Mouse (Mus musculus) heart, postnatal 0 days (tissue): ENCODE measurements at regions not wholly inside any gene's neighbourhood (a gene's known extent, or its start where the extent isn't known, plus 50 kb on each side); places are given as distances from the start of the nearest gene placed in this dataset.

Experiments
- CTCF ChIP-seq: IDR thresholded peaks from 2 replicates; pipeline ENCODE4 v1.5.1; 2016; ENCODE audit warnings: antibody characterized with exemption, control low read depth, low read depth
- EP300 ChIP-seq: IDR thresholded peaks from 2 replicates; pipeline ENCODE4 v1.6.1; 2016; ENCODE audit warnings: antibody characterized with exemption, low read depth

- TF ChIP-seq CTCF (no peak), EP300 (no peak)
Observed at GRCm38 (mm10) chrX:10871613-10872012, 156.8 kb downstream of the Mid1ip1 start.
